Mouse (Mus musculus) regulatory T cell (primary cell): ENCODE results near the gene Sinhcaf.

Source experiments
- in situ Hi-C: fragments of 300-600 bp; cut with MboI, MseI; formaldehyde crosslinking; loops from one replicate; pipeline ENCODE4 v1.15.1; 2025; ENCODE audit warnings: high pct_unique_total_duplicates

The Sinhcaf gene

DNA sequence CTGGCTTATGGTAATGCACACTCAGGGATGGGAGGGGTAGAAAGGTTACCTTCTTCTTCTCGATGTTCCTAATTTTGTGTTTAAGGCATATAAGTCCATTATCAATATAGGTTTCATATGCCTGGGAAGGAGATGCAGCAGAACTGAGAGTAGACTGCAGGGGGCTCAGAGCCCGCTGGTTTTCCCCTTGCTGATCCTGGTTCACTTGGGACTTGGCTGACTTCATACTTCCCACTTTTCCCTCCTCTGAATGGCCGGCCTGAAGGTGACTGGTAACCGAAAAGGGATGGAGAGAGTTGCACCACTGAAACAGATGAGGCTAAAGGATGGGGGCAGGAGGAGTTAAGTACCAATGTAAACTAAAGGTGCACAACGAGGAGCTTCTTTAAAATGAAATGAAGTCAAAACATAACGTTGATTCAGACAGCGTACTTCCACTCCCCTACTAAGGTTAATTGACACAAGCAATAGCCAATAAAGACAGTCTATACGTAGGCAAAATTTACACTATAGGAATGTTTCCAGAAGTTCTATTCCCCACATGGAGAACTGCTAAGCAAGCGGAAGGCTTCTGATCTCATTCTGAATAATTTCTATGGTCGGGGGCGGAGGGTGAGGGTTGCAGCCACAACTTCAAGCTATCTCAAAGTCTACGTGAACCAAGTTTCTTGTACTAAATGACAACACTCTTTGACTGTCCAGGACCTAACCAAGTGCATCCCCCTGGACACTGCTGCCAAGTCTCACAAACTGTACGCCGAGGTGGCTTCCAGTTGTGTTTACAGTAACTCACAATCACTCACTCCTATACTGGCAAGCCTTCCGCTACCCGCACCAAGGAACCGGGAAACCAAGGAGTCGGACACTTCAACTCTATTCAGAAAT, 51.1 kb downstream of the Sinhcaf start:
- in situ Hi-C loops: loop anchor here (5.0 kb wide), 1 partner anchor 63 kb away; the partner anchor contains the start of gene Ipo8

- in situ Hi-C loops: no loop called here
Measured at GRCm38 (mm10) chr6:148873911-148874310, 72.4 kb downstream of the Sinhcaf start.
